Mouse (Mus musculus) skeletal muscle tissue, postnatal 0 days (tissue): ENCODE results near the gene Gm45623. TPM values are rescaled to one million over a fixed set of nuclear protein-coding genes. Genes with fewer than 3 reads are reported as not detected.

Experiments used
- polyA plus RNA-seq: library from polyadenylated mRNA; unstranded; fragments of >200 nt; fragmentation: Nextera tagmentation; extraction: Ambion mirVana; gene quantifications from 2 replicates; pipeline ENCODE4 v1.2.1, GENCODE M21; 2015

The Gm45623 gene
- 0.10 TPM in 1 of 2 replicates, not detected in the other for polyA plus RNA-seq

DNA sequence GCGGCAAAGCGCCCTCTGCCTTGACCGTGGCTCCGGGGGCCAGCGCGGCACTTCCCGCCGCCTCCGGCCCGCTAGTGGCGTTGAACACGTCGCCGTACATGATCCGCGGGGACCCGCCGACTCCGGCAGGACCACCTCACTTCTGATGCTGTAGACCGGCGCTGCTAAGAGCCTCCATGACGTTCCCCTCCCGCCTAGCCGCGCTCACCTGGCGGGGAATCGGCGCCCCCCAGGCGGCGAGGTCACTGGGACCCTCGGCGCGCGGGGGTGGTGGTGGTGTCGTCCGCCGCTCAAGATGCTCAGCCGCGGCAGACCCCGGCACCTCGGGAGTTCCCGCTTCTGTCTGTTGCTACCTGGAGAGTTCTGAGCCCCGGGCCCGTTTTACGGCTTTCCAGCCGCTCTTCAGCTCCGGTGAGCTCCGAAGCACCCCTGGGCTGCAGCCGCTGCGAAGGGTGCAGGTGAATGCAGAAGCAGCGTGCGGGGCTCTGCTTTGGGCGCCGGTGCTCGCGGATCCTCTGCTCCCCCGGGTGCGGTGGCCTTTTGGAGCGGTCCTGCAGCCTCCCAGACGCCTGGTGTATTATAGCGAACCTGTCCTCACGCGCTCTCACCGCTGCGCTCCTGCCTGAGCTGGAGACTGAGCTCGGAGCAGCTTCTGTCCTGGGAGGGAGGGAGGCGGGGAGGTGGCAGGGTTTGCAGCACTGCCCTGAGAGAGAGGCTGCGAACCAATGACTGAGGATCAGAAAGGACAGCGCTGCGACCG lies at the start of gene Gm45623:
Gene Gm45623 (minus strand): TSS at position 636 of the 760 bp plus-strand sequence.

DNA sequence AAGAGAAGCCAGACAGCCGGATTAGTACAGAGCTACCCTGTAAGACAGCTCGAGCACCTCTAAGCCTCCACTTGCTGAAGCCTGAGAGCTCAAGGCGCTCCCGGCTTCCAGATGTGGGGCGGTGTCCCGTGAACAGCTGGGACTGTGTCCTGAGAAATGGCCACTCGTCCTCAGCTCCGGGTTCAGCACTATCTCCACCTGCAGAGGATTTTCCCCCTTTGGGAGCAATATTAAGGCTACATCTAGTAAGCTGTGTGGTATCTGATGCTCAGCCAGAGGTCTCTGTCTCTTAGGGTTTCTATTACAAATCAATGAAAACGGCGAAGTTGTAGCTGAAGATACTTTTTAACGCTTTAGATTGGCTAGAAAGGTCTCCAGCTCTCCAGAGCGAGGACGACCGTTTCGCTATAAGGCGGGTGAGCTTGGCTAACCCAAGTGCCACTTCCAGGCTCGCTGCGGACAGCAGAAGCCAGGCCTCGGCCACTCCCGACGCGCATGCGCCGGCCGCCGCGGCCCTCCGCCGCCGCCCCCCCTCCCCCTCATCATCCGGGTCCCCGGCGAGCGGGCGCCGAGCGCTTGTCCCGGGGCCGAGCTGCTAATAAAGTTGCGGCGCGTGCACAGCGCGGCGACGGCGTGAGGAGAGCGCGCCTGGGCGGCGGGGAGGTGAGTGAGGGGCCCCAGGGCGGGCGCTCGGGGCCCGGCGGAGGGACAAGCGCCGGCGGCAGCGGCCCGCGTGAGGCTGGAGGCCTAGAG lies 51.0 kb downstream of the Gm45623 start, which contains the start of gene Smad5:
Gene Smad5 (plus strand): TSS at position 542 of the 753 bp plus-strand sequence.

Other genes with a start within 250 kb of the Gm45623 start
- gene Fbxl21, start 231.4 kb downstream of the Gm45623 start, polyA plus RNA-seq = 0.39 and 0.62 TPM in 2 replicates
- gene Lect2, start 205.3 kb downstream of the Gm45623 start, polyA plus RNA-seq = not detected in 2 replicates
- gene Tgfbi, start 144.3 kb downstream of the Gm45623 start, polyA plus RNA-seq = 28.7 and 40.7 TPM in 2 replicates
- gene Smad5, start 50.8 kb downstream of the Gm45623 start, polyA plus RNA-seq = 10.8 and 11.0 TPM in 2 replicates
- gene Trpc7, start 142.2 kb upstream of the Gm45623 start, polyA plus RNA-seq = not detected in 2 replicates